Mouse (Mus musculus) lung, postnatal 0 days (tissue): ENCODE results near the gene Exoc6b. TPM values are rescaled to one million over a fixed set of nuclear protein-coding genes. Genes with fewer than 3 reads are reported as not detected.

ENCODE experiments used
- ATAC-seq: fragments of 200-750 bp; cut with Nextera tagmentation; 2 replicates; pipeline ENCODE4 v1.8.0; 2017; ENCODE audit warnings: moderate library complexity
- DNase-seq: peaks from one replicate; pipeline ENCODE4 v3.0.0-alpha.2; 2016; ENCODE audit warnings: low spot score
- H3K27ac ChIP-seq: fragments of 300-500 bp; sonication (generic); 2 replicates; pipeline ENCODE4 v1.5.1; 2014; ENCODE audit warnings: antibody characterized with exemption, mild to moderate bottlenecking, low read length, mixed read lengths
- H3K27me3 ChIP-seq: fragments of 300-500 bp; sonication (generic); replicated peaks from 2 replicates; pipeline ENCODE4 v1.6.1; 2014; ENCODE audit warnings: low read length, mixed read lengths; ENCODE audit not compliant: insufficient read depth
- H3K36me3 ChIP-seq: fragments of 300-500 bp; sonication (generic); 2 replicates; pipeline ENCODE4 v1.6.1; 2014; ENCODE audit warnings: low read length, mixed read lengths; ENCODE audit not compliant: insufficient read depth
- H3K4me1 ChIP-seq: fragments of 300-500 bp; sonication (generic); 2 replicates; pipeline ENCODE4 v1.6.1; 2014; ENCODE audit warnings: antibody characterized with exemption, low read depth, low read length, mixed read lengths; ENCODE audit not compliant: insufficient read depth
- H3K4me2 ChIP-seq: fragments of 300-500 bp; sonication (generic); replicated peaks from 2 replicates; pipeline ENCODE4 v1.6.1; 2014; ENCODE audit warnings: low read depth, mild to moderate bottlenecking, low read length, moderate library complexity, mixed read lengths
- H3K4me3 ChIP-seq: fragments of 300-500 bp; sonication (generic); 2 replicates; pipeline ENCODE4 v1.5.1; 2014; ENCODE audit warnings: low read depth, low read length
- H3K9ac ChIP-seq: fragments of 300-500 bp; sonication (generic); replicated peaks from 2 replicates; pipeline ENCODE4 v1.6.1; 2014; ENCODE audit warnings: low read depth, mild to moderate bottlenecking
- H3K9me3 ChIP-seq: fragments of 300-500 bp; sonication (generic); 2 replicates; pipeline ENCODE4 v1.6.1; 2016; ENCODE audit warnings: low read length, mixed read lengths
- CTCF ChIP-seq: IDR thresholded peaks from 2 replicates; pipeline ENCODE4 v1.5.1; 2016; ENCODE audit warnings: antibody characterized with exemption, mild to moderate bottlenecking
- EP300 ChIP-seq: IDR thresholded peaks from 2 replicates; pipeline ENCODE4 v1.6.1; 2016; ENCODE audit warnings: antibody characterized with exemption, mild to moderate bottlenecking, control low read depth
- WGBS: fragments of 180-500 bp; shearing (Covaris S2); extraction: QIAGEN DNeasy Blood & Tissue Kit; methylation state at CpG from one replicate; pipeline ENCODE4 v1.1.7; 2014; 5-methylcytosine and 5-hydroxymethylcytosine counted together
- polyA plus RNA-seq: library from polyadenylated mRNA; unstranded; fragments of >200 nt; fragmentation: Nextera tagmentation; extraction: Ambion mirVana; gene quantifications from 2 replicates; pipeline ENCODE4 v1.2.1, GENCODE M21; 2015

The Exoc6b gene
- polyA plus RNA-seq, 1 experiment from 2014 or later, result 14.8 TPM

GRCm38 (mm10) chr6:85046531-85046930 is 22.8 kb downstream of the Exoc6b start:
- DNase-seq, result no peak
- H3K9me3 ChIP-seq, result no peaks in the 10 kb centered on the region
- ATAC-seq, result no peak
- no peaks in the 10 kb centered on the region for H3K4me1 ChIP-seq
- no peaks in the 10 kb centered on the region for H3K27me3 ChIP-seq
- TF ChIP-seq EP300, result no peak
- TF ChIP-seq CTCF, result no peak
- no peak overlapping the region for H3K27ac ChIP-seq
- H3K36me3 ChIP-seq, result no peaks in the 10 kb centered on the region
- 86% methylated on average over 3 of the region's 3 CpGs for WGBS
- no peak overlapping the region for H3K4me3 ChIP-seq
- H3K9ac ChIP-seq, result no peak overlapping the region
- H3K4me2 ChIP-seq, result no peak overlapping the region

DNA sequence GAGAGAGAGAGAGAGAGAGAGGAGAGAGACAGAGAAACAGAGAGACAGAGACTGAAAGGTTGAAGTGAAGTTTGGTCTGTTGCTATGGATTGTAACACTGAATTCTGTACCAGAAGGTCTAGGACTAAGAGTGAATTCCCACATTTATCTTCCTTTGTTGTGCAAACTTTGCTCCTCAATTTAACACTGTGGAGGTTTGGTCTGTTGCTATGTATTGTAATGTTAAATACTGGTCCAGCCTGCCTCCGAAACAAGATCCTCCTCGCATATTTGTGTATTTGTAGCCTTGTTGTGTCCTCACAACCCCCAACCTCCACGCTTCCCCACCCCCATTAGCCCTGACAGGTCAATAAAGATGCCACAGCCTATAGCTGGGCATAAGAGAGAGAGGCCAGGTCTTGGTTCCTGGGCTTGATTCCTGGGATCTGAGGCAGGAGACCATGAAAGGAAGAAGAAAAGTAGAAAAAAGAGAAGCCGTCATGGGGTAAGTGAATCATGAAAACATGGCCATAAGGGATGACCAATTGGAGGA is 24.6 kb downstream of the Exoc6b start:
- Histone ChIP-seq H3K36me3 (no peaks in the 10 kb centered on the region), H3K9ac (no peak overlapping the region), H3K4me3 (no peak overlapping the region), H3K4me1 (no peaks in the 10 kb centered on the region), H3K4me2 (no peak overlapping the region), H3K27ac (no peak overlapping the region), H3K27me3 (no peaks in the 10 kb centered on the region), H3K9me3 (no peaks in the 10 kb centered on the region)
- no peak for TF ChIP-seq CTCF
- no peak for TF ChIP-seq EP300
- 82% methylated on average over 4 of the region's 4 CpGs for WGBS
- ATAC-seq (no peak), DNase-seq (no peak)

- no peaks in the 10 kb centered on the region for H3K9me3 ChIP-seq
- no peak for TF ChIP-seq EP300
- peak; percentile 92 for TF ChIP-seq CTCF
- H3K9ac ChIP-seq, result no peak overlapping the region
- H3K27ac ChIP-seq, result no peak overlapping the region
- H3K4me2 ChIP-seq, result no peak overlapping the region
- H3K4me3 ChIP-seq, result no peak overlapping the region
- DNase-seq, result peak; percentile 83
- ATAC-seq, result no peak
- no peaks in the 10 kb centered on the region for H3K36me3 ChIP-seq
- no peaks in the 10 kb centered on the region for H3K27me3 ChIP-seq
- 3% methylated on average over 6 of the region's 6 CpGs for WGBS
- H3K4me1 ChIP-seq, result no peaks in the 10 kb centered on the region
Measured at GRCm38 (mm10) chr6:85037677-85038076, 31.6 kb downstream of the Exoc6b start.

GRCm38 (mm10) chr6:85029671-85030070 is 39.6 kb downstream of the Exoc6b start:
- Histone ChIP-seq H3K4me3 (no peak overlapping the region), H3K9ac (no peak overlapping the region), H3K4me2 (no peak overlapping the region), H3K9me3 (no peaks in the 10 kb centered on the region), H3K36me3 (no peaks in the 10 kb centered on the region), H3K4me1 (no peaks in the 10 kb centered on the region), H3K27me3 (no peaks in the 10 kb centered on the region), H3K27ac (no peak overlapping the region)
- 61% methylated on average over 1 of the region's 1 CpGs for WGBS
- TF ChIP-seq CTCF (no peak), EP300 (peak; percentile 54; the same call in 1 of the 2 replicates)
- ATAC-seq (peak; percentile 80), DNase-seq (peak; percentile 71)

DNA sequence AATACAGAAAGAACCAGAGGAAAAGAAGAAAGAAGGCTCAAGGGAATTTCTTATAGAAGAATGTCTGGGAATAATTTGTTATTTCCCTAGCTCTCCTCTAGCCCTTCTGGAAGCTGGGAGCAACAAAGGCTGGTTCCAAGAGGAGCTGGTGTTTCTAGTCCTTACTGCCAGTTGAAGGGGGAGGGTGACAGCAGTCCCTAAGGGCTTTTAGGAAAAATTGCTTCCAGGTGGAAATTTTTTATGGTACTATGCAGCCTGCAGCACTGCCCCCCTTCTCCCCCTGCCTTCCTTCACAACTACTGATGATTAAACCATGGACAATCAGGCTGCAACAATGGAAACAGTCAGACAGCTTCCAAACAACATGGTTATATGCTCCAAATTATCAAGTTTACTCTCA is 44.9 kb downstream of the Exoc6b start:
- Histone ChIP-seq H3K4me1 (no peaks in the 10 kb centered on the region), H3K4me3 (no peak overlapping the region)
- no peak for DNase-seq

GRCm38 (mm10) chr6:85017011-85017410 is 52.3 kb downstream of the Exoc6b start:
- no peak overlapping the region for H3K4me3 ChIP-seq
- DNase-seq, result peak; percentile 62
- H3K27me3 ChIP-seq, result no peaks in the 10 kb centered on the region
- no peaks in the 10 kb centered on the region for H3K4me1 ChIP-seq
- no peaks in the 10 kb centered on the region for H3K9me3 ChIP-seq
- 22% methylated on average over 2 of the region's 2 CpGs for WGBS
- ATAC-seq, result no peak
- H3K36me3 ChIP-seq, result no peaks in the 10 kb centered on the region
- no peak overlapping the region for H3K27ac ChIP-seq
- no peak overlapping the region for H3K9ac ChIP-seq
- no peak overlapping the region for H3K4me2 ChIP-seq
- TF ChIP-seq EP300, result no peak
- peak; percentile 54 for TF ChIP-seq CTCF

More for the DNA sequence above, 44.9 kb downstream of the Exoc6b start:
- Histone ChIP-seq H3K9ac (no peak overlapping the region), H3K4me2 (no peak overlapping the region), H3K36me3 (no peaks in the 10 kb centered on the region), H3K27ac (no peak overlapping the region), H3K27me3 (no peaks in the 10 kb centered on the region), H3K9me3 (no peaks in the 10 kb centered on the region)
- ATAC-seq, result no peak
- TF ChIP-seq EP300, result no peak
- TF ChIP-seq CTCF, result no peak

GRCm38 (mm10) chr6:85013906-85014305 is 55.4 kb downstream of the Exoc6b start:
- DNase-seq (peak; percentile 39), ATAC-seq (peak; percentile 50; the same call in 1 of the 2 replicates)
- TF ChIP-seq EP300 (no peak), CTCF (no peak)
- no peaks in the 10 kb centered on the region for H3K27me3 ChIP-seq
- no peaks in the 10 kb centered on the region for H3K4me1 ChIP-seq
- no peaks in the 10 kb centered on the region for H3K36me3 ChIP-seq
- no peaks in the 10 kb centered on the region for H3K9me3 ChIP-seq
- 78% methylated on average over 2 of the region's 2 CpGs for WGBS
- no peak overlapping the region for H3K4me3 ChIP-seq
- H3K27ac ChIP-seq, result no peak overlapping the region
- H3K9ac ChIP-seq, result no peak overlapping the region
- H3K4me2 ChIP-seq, result no peak overlapping the region
